Mouse (Mus musculus) midbrain, embryonic 11.5 days (tissue): ENCODE data around the gene Ptpn13. TPM values are rescaled to one million over a fixed set of nuclear protein-coding genes. Genes with fewer than 3 reads are reported as not detected.

Source experiments
- ATAC-seq: fragments of 200-750 bp; cut with Nextera tagmentation; 2 replicates; pipeline ENCODE4 v1.8.0; 2017; ENCODE audit warnings: moderate TSS enrichment, moderate library complexity; ENCODE audit not compliant: low FRiP score
- DNase-seq: peaks from one replicate; pipeline ENCODE4 v3.0.0; 2015; ENCODE audit warnings: low spot score; ENCODE audit errors: missing footprints
- H3K27ac ChIP-seq: fragments of 300-500 bp; sonication (generic); 2 replicates; pipeline ENCODE4 v1.5.1; 2014; ENCODE audit warnings: low read depth, low read length
- H3K27me3 ChIP-seq: fragments of 300-500 bp; sonication (generic); 2 replicates; pipeline ENCODE4 v1.6.1; 2014; ENCODE audit warnings: mild to moderate bottlenecking, low read length, moderate library complexity, mixed read lengths; ENCODE audit not compliant: control insufficient read depth, insufficient read depth
- H3K36me3 ChIP-seq: fragments of 300-500 bp; sonication (generic); 2 replicates; pipeline ENCODE4 v1.6.1; 2014; ENCODE audit warnings: mild to moderate bottlenecking, low read length, moderate library complexity, mixed read lengths; ENCODE audit not compliant: control insufficient read depth, insufficient read depth
- H3K4me1 ChIP-seq: fragments of 300-500 bp; sonication (generic); 2 replicates; pipeline ENCODE4 v1.6.1; 2014; ENCODE audit warnings: low read length; ENCODE audit not compliant: control insufficient read depth, insufficient read depth
- H3K4me2 ChIP-seq: fragments of 300-500 bp; sonication (generic); 2 replicates; pipeline ENCODE4 v1.6.1; 2014; ENCODE audit warnings: mild to moderate bottlenecking, moderate library complexity
- H3K4me3 ChIP-seq: fragments of 300-500 bp; sonication (generic); 2 replicates; pipeline ENCODE4 v1.5.1; 2014; ENCODE audit warnings: low read depth, low read length
- H3K9ac ChIP-seq: fragments of 300-500 bp; sonication (generic); 2 replicates; pipeline ENCODE4 v1.6.1; 2014; ENCODE audit warnings: low read length
- H3K9me3 ChIP-seq: fragments of 300-500 bp; sonication (generic); 2 replicates; pipeline ENCODE4 v1.6.1; 2016; ENCODE audit warnings: low read length; ENCODE audit not compliant: control insufficient read depth
- WGBS: fragments of 180-500 bp; shearing (Covaris S2); extraction: QIAGEN DNeasy Blood & Tissue Kit; methylation state at CpG from one replicate; pipeline ENCODE4 v1.1.7; 2014; 5-methylcytosine and 5-hydroxymethylcytosine counted together
- polyA plus RNA-seq: library from polyadenylated mRNA; unstranded; fragments of >200 nt; fragmentation: Nextera tagmentation; extraction: Ambion mirVana; gene quantifications from 2 replicates; pipeline ENCODE4 v1.2.1, GENCODE M21; 2014

Ptpn13 gene
- polyA plus RNA-seq, 1 experiment from 2014 or later, result 18.1 TPM

DNA sequence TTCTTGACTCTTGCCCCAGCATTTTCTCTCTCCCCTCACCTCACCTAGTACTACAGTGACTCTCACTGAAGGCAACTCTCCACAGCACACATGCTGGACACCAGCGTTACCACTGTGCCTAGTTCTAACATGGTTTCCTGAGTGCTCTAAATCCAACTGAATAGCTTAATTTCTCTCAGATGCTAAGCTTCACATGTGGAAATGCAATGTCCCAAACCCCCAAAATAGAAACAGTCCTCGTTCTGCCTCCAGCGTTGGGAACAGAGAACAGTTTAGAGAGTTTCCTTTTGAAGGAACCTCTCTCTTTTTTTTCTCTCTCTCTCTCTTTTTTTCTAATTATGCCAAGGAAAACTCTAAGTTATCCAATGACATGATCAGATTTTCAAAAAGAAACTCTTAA lies 6.5 kb downstream of the Ptpn13 start:
- ATAC-seq (no peak), DNase-seq (no peak)
- WGBS, result 87% methylated on average over 3 of the region's 3 CpGs

DNA sequence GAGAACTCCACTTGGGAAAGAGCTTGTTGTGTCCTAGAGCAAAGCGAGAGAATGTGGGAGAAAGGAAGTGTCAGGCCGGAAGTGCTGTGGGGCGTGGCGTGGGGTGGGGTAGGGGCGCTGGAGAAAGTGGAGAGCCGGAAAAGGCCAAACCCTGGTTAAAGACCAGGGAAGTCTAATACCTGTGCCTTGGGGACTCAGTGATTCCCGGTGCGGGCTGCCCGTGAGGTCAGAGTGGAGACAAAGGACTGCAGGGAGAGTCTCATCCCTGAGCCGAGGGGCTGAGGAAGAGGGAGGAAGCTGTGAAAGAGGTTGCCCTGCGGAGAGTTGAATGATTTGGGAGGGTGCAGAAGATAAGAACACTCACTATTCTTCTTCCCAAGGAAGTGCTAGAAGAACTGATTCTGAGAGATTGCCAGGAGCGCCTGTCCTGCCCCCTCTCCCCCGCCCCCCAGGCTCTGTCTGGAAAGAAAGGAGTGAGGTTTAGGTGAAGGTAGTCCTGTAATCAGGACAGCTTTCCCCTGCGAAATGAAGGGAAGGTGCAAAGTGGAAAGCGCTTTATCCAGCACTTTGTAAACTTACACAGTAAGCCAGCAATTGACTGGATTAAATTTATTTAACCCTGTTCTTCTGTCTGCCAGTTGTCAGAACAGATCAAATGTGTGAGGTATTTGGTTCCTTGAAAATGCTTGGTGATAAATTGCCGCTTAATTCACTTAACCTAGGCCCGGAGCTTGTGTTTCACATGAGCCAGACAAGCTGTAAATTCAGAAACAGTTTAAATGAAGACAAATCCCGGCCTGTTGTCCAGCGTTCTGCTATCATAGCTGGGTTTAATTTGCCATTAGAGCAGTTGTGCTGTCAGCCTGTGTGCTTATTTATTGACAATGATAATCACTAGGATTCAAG lies 11.3 kb downstream of the Ptpn13 start:
- DNase-seq (peak; percentile 91), ATAC-seq (no peak)
- Histone ChIP-seq H3K4me1 (peaks cover 13% of the 10 kb centered on the region), H3K27me3 (no peaks in the 10 kb centered on the region), H3K36me3 (no peaks in the 10 kb centered on the region), H3K4me3 (peak overlapping the region; percentile 4; the same call in 1 of the 2 replicates), H3K27ac (no peak overlapping the region), H3K9me3 (no peaks in the 10 kb centered on the region), H3K4me2 (peak overlapping the region; percentile 34), H3K9ac (peak overlapping the region; percentile 49)
- 13% methylated on average over 19 of the region's 19 CpGs for WGBS

More for the DNA sequence above, 6.5 kb downstream of the Ptpn13 start:
- Histone ChIP-seq H3K4me3 (no peak overlapping the region), H3K27me3 (no peaks in the 10 kb centered on the region), H3K9ac (no peak overlapping the region), H3K36me3 (no peaks in the 10 kb centered on the region), H3K27ac (no peak overlapping the region), H3K4me2 (no peak overlapping the region), H3K9me3 (no peaks in the 10 kb centered on the region), H3K4me1 (peaks cover 10% of the 10 kb centered on the region)

DNA sequence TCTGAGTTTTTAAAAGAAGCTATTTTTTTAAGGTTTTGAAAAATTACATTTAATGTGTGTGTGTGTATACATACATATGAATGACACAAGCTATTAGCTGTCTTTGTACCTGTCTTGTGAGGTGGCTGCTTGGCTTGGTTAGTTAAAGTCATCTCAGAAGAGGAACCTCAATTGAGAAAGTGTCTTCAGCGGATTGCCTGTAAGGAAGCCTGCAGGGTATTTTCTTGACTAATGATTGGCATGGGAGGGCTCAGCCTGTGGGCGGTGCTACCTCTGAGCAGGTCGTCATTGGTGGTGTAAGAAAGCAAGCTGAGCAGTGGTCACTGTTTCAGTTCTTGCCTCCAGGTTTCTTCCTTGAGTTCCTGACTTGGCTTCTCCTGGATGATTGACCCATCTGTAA lies 12.7 kb downstream of the Ptpn13 start:
- Histone ChIP-seq H3K27me3 (no peaks in the 10 kb centered on the region), H3K4me2 (no peak overlapping the region), H3K9me3 (no peaks in the 10 kb centered on the region), H3K4me1 (peaks cover 25% of the 10 kb centered on the region), H3K27ac (no peak overlapping the region), H3K4me3 (no peak overlapping the region), H3K36me3 (no peaks in the 10 kb centered on the region), H3K9ac (no peak overlapping the region)
- WGBS, result 58% methylated on average over 3 of the region's 3 CpGs
- ATAC-seq (no peak), DNase-seq (no peak)

DNA sequence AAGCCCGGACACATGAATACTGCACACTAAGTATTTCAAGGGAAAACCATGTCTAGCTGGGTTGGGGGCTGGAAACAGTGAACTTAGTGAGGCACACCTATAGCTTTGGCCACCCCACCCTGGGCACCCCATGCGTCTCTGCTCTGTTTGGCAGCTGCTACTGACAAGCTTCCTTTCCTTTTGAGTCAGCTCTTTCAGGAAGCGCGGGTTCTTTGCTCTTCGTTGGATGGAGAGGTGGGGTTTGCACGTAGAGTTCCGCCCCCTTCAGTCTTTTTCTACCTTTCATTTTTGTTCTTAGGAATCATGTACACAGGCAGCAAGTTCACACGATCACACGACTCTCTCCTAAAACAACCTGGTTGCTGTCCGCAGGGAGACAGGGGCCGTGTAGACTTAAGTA lies 14.2 kb downstream of the Ptpn13 start:
- no peak overlapping the region for H3K9ac ChIP-seq
- no peak overlapping the region for H3K27ac ChIP-seq
- H3K9me3 ChIP-seq, result no peaks in the 10 kb centered on the region
- no peaks in the 10 kb centered on the region for H3K36me3 ChIP-seq
- no peak overlapping the region for H3K4me2 ChIP-seq
- no peak overlapping the region for H3K4me3 ChIP-seq
- H3K27me3 ChIP-seq, result no peaks in the 10 kb centered on the region
- DNase-seq, result no peak
- ATAC-seq, result no peak
- 89% methylated on average over 11 of the region's 11 CpGs for WGBS
- peaks cover 25% of the 10 kb centered on the region for H3K4me1 ChIP-seq

DNA sequence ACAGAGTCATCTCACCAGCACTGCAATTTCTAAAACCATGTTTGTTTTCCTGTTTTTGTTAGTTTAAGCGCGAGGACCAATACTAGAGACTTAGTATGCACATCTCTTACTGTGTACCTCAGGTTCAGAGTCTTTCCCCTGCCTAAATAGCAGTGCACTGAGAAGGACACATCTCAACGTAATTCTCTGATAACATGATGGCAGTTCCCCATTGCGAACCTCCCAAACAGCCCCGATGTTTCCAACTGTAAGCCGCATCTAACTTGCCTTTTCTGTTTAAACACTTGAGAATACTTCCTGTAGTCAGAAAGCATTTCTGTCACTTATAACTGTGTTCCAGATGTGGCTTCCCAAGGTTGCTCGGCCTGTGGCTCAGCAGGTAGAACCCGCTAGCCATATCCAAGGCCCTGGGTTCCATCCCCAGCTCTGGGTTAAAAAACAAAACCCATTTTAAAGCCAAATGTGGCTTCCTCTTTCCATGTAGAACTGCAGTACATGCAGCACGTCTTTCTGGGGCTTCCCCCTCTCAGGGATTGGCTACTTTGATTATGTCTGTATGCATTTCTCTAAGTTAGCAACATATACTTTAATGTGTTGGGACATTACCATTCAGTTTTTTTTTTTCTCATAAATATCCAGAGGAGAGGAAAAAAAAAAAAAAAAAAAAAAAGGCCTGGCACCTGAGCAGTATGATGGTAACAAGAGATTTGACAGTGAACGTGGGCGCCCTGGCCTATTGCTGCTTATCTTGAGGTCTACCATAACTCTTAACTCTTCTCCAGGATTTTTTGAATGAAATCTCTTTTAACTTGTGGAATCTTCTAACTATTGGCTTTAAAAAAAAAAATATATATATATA lies 15.7 kb downstream of the Ptpn13 start:
- WGBS, result 88% methylated on average over 11 of the region's 11 CpGs
- H3K4me3 ChIP-seq, result no peak overlapping the region
- H3K9ac ChIP-seq, result no peak overlapping the region
- DNase-seq (no peak), ATAC-seq (no peak)
- no peak overlapping the region for H3K4me2 ChIP-seq
- H3K36me3 ChIP-seq, result no peaks in the 10 kb centered on the region
- H3K27me3 ChIP-seq, result no peaks in the 10 kb centered on the region
- H3K27ac ChIP-seq, result no peak overlapping the region
- peaks cover 25% of the 10 kb centered on the region for H3K4me1 ChIP-seq
- H3K9me3 ChIP-seq, result no peaks in the 10 kb centered on the region

DNA sequence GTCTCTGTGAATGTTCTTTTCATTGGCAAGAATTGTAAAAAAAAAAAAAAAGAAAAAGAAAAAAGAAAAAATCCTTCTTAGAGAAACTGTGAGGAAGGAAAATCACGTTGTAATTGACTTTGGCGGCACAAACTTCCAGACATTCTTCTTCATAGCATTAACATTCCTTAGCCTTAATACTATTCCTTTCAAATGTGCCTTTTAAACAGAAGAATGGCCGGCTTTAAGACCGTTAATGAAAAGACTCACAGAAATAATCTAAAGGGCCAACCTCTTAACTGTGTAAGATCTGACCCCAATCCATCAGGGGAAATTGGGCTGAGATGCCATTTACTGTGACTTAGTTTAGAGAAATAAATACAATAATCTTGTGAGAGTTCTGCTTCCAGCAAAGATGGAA lies 16.7 kb downstream of the Ptpn13 start:
- Histone ChIP-seq H3K9ac (no peak overlapping the region), H3K27me3 (no peaks in the 10 kb centered on the region), H3K4me3 (no peak overlapping the region), H3K36me3 (no peaks in the 10 kb centered on the region), H3K9me3 (no peaks in the 10 kb centered on the region), H3K4me2 (peak overlapping the region; percentile 6; the same call in 1 of the 2 replicates), H3K27ac (no peak overlapping the region), H3K4me1 (peaks cover 15% of the 10 kb centered on the region)
- ATAC-seq, result no peak
- 16% methylated on average over 4 of the region's 4 CpGs for WGBS
- DNase-seq, result peak; percentile 90

DNA sequence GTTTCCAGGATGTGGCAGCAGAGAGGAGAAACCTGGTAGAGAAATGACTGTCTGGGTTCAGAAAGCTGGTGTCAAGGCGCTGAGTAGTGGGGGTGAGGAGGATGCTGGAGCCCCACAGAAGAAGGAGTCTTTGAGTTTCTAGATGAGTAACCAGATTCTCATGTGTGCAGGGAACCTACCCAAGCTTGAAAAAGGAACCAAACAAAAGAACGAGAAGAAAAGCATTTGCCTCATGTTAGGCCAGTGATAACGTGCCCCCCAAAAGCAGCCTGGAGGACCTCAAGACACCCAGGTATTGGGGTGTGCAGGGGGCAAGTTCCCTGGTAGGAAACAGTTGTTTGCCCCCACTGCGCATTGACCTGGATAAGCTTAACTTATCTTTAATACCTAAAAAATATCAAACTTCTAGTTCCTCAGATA lies 17.3 kb downstream of the Ptpn13 start:
- Histone ChIP-seq H3K4me3 (no peak overlapping the region), H3K27ac (no peak overlapping the region), H3K36me3 (no peaks in the 10 kb centered on the region), H3K27me3 (no peaks in the 10 kb centered on the region), H3K9ac (no peak overlapping the region), H3K4me1 (peaks cover 19% of the 10 kb centered on the region), H3K9me3 (no peaks in the 10 kb centered on the region), H3K4me2 (no peak overlapping the region)
- no peak for ATAC-seq
- no peak for DNase-seq
- WGBS, result 34% methylated on average over 4 of the region's 4 CpGs

DNA sequence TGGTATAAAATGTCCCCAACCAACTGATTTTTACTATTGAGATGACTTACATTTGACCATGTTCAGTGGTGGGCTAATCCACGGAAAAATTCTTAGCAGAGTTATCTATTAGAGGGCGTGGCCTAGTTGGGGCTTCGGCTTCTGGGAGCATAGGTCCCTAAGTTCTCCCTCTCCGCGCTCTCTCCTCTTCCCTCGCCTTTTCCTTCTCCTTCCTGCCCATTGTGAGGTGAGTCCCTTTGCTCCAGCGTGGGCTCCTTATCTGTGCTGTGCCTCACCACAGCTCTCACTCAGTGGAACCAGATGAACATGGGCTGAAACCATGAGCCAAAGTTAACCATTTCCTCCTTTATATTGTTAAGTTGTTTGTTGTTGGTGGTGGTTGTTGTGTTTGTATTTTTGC lies 17.9 kb downstream of the Ptpn13 start:
- 71% methylated on average over 7 of the region's 7 CpGs for WGBS
- Histone ChIP-seq H3K27me3 (no peaks in the 10 kb centered on the region), H3K36me3 (no peaks in the 10 kb centered on the region), H3K27ac (no peak overlapping the region), H3K4me2 (no peak overlapping the region), H3K9ac (no peak overlapping the region), H3K9me3 (no peaks in the 10 kb centered on the region), H3K4me3 (no peak overlapping the region), H3K4me1 (peaks cover 25% of the 10 kb centered on the region)
- no peak for ATAC-seq
- DNase-seq, result no peak

DNA sequence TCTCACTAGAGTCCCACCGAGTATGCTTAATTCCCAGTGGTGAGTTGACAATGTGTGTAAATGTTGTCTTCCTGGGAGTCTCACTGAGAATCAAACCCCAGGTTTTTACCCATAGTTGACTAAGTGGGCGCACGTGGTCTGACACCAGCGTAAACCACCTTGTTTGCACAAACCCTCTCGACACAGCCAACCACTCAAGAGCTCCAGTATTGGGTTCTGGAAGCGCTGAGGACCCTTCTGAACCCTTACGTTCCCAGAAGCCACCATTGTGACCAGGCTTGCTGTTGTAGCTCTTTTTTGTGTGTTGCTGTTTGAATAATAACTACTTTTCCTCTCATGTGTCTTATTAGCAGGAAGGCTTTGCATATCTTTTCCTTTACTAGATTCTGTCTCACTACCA lies 20.4 kb downstream of the Ptpn13 start:
- 93% methylated on average over 7 of the region's 7 CpGs for WGBS
- no peaks in the 10 kb centered on the region for H3K9me3 ChIP-seq
- ATAC-seq (no peak), DNase-seq (no peak)
- no peak overlapping the region for H3K4me3 ChIP-seq
- H3K9ac ChIP-seq, result no peak overlapping the region
- H3K4me2 ChIP-seq, result no peak overlapping the region
- H3K27ac ChIP-seq, result no peak overlapping the region
- H3K27me3 ChIP-seq, result no peaks in the 10 kb centered on the region
- H3K4me1 ChIP-seq, result peaks cover 34% of the 10 kb centered on the region
- no peaks in the 10 kb centered on the region for H3K36me3 ChIP-seq
